Mouse (Mus musculus) spleen, postnatal 36 days (tissue): ENCODE measurements around the gene Gabrb1.
"Not testable (repeated sequence)": the region's sequence is repeated elsewhere in the genome, so short reads cannot be mapped to it uniquely, and the experiment has no call there.

ENCODE experiments used
- DNase-seq, 2 experiments: peaks; one replicate each; pipeline ENCODE4 v3.0.0; 2022; ENCODE audit warnings: low spot score in 2 of 2, mixed read lengths in 1 of 2

The Gabrb1 gene

DNA sequence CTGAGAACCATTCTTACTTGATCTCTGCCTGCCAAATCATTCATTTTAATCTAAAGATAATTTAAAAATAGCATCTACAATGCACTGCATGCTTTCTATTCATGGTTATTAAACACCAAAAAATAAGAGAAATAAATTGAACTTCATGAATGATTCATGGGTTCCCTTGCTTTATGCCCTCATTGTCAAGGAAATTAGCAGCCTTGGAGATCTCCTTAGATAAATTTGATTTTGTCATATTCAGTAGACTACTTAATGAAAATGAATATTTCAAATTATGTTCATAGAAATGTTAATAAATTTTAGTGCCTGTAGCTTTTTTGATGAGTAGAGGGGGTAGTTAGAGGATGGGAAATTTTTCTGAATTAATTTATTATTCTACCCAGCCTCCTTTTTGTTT is 379.0 kb downstream of the Gabrb1 start:
- no peak for DNase-seq

DNA sequence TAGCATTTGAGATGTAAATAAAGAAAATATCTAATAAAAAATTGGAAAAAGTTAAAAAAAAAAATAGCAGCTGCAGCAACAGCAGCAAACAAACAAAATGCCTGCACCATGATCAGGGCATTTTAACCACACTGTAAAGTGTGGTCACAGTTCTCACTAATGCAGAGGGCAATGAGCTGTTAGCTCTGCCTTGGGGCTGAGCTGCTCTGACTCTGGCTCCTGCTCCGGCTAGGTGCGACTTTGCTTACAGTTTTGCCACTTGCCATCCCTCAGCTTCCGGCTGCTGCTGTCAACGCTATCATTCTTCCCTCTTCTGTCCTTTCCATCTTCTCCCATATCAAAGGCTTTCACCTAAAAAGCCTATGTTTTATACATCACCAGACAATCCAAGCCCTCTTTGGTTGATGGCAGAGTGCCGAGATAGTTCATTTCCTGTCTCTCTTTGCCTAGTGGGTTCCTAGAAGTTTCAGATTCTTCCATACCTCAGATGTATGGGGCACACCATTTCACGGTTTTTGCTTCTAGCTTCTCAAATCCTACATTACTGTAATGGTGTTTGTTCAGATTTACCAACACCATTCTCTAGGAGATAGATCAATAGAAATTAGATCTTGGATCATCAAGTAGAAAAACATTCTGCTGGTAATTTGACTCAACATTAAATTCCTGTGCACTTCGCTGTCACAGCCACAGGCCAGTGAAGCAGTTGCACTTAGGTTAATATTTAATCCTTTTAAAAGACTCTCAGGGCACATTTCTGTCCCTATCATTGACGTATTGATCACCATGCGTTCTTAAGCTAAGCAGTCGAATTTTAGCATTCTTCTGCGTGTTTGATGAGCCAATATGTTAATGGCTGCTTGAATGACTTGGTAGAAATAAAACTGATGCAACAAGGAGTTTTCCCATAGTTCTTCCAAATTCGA is 385.6 kb downstream of the Gabrb1 start:
- no peak for DNase-seq

DNA sequence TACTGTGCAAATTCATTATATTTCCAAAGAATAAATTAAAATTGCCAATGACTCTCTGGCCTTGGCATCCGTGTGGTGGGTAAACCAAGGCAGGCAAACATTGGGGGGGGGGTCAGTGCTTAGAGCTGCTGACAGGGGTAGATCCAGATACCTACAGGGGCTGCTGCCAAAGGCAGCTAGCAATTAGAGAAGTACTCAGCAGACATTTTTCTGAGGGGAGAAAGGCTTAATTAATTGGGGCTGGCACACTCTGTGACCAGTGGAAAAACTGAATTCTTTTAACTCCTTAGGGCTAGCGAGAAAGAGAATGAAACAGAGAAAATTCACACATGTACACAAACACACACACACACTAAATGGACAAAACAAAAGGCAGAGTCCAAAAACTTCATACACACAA is 388.3 kb downstream of the Gabrb1 start:
- DNase-seq = no peak

DNA sequence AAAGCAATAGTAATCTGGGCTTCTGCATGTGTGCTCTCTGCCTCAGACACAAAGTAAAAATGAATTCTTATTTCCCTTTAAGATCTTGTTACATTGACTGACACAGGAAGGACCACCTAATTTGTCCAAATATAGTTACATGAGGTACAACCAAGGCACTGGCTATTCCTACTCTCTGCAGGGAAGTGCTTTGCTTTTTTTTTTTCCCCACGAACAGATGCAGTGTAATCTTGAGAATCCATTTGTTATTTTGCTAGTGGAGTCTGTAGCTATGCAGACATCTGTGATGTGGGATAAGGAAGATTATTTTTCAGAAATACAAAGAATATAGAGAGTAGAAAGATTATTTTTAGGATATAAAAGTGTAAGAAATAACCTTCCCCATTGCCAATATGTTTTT is 406.2 kb downstream of the Gabrb1 start:
- DNase-seq = no peak

DNA sequence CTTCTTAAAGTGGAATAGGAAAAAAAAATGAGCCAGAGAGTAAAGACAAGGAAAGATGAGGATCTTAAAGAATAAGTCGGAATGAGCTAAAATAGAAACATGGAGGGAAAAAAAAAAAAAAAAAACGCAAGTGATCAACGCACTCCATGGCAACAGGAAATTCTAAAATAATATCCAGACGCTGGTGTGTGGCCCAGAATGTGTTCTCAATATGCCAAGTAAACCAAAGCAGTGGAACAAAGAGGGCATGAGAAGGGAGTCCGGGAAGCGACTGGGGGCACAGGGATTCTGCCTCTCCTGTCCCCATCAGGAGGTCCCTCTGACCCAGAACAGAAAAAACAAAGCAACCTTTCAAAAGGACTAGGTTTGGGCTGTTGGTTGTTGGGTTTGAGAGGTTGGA is 410.9 kb downstream of the Gabrb1 start:
- no peak for DNase-seq

DNA sequence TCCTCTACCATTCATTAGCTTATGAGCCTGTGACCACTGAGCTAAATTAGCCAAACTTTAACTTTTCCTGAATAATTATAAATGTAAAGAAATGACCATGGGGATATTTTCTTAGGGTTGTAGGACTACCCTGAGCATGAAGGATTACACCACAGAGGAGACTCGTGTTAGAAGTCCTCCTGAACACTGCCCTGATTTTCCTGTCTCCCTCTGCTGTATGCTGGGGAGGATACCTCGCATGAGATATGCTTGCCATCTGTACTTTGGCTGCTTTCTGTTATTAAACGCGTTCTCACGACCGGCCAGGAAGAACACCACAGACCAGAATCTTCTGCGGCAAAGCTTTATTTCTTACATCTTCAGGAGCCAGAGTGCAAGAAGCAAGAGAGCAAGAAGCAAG is 411.5 kb downstream of the Gabrb1 start:
- not testable (repeated sequence) for DNase-seq

DNA sequence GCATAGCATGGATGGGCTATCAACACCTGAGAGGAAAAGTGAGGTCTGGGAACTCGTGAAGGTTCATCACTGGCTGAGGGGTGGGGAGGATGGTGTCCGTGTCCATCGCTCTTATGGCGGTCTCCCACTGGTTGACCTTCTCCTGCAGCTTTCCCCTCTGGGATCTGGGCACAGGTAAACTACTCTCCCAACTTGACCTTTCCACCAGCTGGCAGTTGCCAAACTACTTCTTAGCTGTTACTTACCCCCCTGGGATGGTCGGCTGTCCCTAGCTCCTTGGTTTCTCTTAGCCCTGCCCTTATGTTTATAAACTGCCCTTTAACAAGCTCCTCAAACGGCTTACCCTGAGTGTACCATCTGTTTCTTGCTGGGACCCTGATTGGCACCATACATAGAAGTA is 418.9 kb downstream of the Gabrb1 start:
- DNase-seq = no peak

DNA sequence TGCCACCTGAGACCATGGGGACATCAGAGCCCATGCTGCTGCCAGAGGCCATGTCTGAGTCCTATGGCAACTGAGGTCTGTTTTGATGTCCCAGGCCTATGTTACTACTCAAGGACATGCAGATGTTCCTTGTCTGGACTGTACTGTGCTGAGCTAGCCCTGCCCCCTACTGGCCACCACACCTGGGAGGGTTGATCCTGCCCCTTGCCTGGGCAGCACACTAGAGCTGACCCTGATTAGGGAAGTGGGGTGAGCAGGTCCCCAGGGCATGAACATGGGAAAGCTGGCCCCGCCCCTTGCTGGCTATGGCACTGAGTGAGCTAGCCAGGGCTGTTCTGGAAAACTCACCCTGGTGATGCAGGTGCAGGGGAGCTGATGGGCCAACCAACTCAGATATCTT is 428.6 kb downstream of the Gabrb1 start:
- DNase-seq = no peak

DNA sequence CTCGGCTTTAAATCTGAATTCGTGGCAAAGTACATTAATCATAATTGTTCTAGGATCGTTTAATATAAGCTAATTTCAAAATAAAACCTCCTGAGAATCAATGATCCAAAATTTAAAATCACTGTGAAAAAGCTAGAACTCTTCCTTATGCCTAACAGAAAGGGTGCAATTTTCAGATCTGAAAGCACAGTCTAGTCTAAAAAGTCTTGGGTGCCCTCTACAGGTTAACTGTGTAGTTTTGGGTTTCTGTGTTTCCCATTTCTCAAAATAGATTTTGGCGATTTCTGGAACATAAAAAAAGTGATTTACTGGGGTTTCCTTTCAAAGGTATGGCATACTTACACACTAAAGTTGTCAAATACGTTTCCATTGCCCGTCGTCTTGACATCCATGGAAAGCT is 436.7 kb downstream of the Gabrb1 start:
- no peak for DNase-seq

DNA sequence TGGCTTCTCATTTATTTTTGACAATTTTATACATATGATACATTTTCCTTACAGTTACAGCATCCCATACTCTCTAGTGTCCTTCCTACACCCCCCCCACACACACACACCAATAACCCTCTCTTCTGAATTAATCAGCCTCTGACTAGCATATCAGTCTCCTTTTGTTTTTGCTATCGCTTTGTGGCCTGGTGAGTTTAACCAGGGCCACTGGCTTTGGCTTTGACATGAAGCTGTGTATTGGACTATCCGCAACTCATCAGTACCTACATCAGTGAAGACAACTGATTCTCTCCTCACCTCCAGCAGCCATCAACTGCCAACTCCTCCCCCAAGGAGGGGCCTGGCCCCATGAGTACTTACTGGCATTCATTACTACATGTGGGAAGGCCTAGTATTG is 437.1 kb downstream of the Gabrb1 start:
- DNase-seq = no peak

DNA sequence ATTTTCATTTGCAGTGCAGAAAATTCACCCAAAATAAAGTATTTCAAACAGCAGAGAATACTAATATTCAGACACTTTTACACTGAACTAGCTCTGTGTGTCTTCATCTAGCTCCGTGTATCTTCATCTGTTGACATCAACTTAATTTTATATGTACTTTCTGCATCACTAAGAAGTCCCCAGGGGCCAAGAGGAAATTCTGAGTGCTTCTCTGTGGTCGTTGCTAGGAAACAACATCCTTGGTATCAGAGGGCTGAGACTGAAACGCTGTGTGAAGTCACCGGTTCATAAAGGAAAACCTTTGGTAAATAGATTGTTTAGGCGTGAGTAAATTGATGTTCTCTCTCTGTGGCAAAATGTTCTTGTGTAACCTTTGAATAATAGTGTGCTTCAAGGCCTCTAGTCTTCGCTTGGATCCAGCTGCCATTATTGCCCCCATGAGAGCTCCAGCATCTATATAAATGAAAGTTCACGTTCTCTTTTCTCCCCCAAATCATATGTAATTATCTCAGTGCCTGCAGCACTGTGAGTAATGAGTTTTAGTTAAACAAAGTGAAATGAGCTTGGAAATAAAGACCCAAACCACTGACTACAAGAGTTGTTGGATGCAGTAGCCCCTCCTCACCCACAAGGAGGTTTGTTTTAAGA is 446.5 kb downstream of the Gabrb1 start:
- DNase-seq = no peak

DNA sequence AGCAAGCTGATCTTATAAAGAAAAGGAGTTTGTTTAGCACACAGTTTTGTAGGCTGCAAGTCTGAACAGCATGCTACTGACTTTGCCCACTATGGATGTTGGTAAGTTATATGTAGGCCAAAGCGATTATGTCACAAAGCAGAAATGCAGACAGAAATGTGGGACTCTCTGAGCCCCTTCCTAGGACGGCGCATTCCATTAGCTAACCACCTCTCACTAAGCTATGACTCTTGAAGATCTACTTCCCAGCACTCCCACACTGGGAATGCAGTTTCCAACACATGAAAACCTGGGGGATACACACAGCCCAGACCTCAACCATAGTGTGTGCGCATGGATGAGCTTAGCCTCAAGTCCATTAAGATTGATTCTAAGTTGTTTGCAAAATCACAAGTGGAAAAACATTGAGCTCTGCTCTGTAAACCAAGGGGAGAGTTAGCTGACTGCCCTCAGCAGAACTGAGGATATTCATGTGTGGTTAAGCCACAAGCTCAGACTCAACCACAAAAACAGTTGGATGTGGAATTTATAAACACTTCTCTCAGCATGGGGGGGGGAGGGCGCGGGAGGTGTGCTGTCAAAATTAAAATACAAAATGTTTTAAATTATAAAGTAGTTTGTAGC is 464.6 kb downstream of the Gabrb1 start:
- no peak for DNase-seq

DNA sequence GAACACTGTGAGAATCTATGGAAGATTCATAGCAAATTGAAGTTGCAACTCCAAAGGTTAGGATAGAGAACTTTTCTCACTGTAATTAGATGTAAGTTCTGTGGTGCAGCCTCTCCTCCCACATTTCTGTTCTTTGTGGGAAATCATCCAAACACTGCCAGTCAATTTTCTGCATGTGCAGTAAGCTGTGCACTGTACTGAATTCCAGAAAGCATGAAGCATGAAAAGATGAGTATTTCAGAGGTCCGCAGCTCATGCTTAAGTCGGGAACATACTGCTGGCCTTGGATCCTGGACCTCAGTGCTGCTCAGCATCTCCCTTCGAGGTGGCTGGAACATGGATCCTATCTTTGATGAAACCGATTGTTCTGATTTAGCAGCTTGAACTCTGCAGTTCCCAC is 468.8 kb downstream of the Gabrb1 start:
- DNase-seq = no peak

DNA sequence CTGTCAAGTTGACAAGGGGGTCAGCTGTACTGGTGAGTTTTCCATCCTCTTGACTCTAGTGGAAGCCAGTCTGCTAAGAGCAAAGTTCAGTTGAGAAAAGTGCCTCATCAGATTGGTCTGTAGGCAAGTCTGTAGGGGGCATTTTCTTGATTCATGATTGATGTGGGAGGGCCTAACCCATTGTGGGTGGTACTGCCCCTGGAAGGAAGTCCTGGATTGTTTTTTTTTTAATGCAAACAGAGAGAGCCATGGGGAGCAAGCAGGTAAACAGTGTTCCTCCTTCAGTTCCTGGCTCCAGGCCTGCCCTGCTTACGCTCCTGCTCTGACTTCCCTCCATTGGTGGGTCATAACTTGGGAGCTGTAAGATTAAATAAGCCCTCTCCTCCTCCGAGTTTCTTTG is 476.0 kb downstream of the Gabrb1 start:
- no peak for DNase-seq

DNA sequence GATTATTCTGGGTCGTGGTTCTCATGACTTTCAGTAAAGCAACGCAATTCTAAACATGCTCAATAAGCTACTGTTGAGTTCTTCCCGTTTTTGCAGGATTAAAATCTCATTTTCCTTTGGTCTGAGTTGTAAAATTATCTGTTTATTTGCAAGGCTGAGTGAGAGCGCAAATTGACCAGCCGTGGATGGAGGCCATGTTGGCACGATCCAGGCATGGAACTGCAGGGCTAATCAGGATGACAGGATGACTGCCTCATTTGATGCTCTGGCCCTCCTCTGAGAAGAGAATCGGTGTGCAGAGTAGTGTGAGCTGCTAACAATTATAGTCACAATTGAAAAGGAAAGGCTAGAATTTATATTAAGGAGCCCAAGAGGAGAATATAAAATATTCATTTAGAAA is 480.3 kb downstream of the Gabrb1 start:
- DNase-seq = no peak

DNA sequence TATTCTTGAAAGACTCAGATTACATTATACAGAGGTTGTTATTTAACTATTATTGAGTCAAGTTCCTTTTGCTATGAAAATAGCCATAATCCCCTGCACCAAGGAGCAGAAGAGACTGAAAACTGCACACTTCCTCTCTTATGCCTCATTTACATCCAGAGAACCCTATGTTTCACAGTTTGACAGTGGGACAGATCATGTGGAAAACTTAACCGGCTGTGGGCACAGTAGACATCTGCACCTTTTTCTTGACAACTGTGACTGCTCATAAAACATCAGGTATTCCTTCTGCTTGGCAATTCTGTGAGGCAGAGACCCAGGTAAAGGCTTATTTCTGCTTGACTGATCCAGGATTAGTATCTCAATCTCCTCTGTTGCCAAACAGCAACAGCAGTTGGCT is 481.7 kb downstream of the Gabrb1 start:
- no peak for DNase-seq

DNA sequence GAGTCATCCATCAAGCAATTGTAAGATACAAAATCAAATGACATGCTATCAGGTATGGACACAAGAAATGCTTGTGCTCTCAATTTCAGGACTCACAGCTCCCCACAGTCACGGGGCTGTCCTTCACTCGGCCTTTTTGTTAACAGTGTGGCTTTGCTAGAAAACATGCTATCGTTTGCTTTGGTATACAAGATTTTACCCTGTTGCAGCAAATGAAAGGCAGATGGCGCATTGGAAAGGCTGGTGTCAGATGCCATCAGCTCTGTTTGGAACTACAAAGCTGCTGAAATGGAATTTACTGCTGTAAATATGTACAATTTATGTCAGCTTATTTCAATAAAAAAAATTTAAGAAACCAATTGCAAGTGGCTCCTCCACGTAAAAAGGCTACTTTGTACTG is 490.8 kb downstream of the Gabrb1 start:
- no peak for DNase-seq

DNA sequence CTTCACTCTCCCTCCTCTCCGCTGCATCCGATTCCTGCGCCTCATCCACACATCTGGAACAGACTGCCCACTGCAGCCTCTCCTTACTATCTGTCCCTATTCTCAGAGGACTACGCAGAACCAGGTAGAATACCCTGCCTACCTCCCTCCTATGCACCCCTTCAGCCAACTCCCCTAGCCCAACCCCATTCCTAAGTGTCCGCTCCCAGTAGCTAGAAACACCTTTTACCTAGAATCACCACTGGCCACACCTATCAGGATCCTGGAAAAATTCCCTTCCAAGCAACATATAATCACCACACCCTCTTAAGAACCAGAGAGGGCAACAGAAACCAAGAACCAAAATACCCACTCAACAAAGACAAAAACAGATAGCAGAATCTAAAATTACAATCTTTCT is 493.0 kb downstream of the Gabrb1 start:
- no peak for DNase-seq

DNA sequence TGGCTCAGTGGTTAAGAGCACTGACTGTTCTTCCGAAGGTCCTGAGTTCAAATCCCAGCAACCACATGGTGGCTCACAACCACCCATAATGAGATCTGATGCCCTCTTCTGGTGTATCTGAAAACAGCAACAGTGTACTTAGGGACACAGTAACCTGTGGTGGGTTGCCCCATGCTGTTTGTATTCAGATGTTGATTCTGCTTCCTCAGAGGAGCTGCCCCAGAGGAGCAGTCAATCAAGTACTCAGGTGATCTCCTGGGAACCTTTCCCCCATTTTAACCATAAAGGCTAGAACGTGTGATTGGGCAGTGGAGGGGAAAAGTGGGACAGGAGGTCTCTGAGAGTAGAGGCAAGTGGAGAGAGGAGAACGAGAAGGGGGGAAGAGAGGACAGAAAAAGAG is 497.8 kb downstream of the Gabrb1 start:
- not testable (repeated sequence) for DNase-seq

DNA sequence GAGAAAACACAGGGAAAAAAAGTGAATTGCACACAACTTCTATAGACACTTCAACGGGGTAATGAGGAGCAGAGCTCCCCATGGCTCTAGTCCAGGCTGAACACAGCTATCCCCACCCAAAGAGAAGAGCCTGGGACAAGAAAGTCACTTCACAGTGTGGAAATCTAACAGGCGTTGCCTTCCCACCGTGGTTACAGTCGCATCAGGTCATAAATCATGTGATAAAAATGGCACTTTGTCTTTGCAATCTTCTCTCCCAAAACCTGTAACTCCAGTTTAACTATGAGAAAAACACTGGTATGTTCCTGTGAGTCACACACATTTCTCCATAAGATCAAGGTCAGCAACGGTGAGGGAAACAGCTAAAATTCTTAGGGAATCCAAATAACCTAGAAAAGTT is 498.7 kb downstream of the Gabrb1 start:
- DNase-seq = no peak

DNA sequence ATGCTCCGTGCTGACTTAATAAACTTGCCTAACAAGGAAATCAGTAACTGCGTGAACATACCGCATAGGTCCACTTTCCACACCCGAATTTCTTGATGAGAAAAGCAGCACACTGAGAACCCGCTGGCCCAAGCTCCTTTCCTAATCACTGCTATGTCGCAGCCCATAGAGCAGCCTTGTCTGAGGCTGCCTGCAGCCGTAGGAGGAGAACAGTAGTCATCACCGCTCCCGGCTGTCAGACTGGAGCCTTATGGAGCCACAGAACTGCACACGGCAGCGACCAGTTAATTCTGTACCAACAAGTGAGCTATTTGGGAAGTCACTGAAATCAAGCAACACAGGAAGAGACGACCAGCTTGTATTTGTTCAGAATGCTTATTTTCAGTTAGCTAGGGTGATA is 500.8 kb downstream of the Gabrb1 start:
- no peak for DNase-seq

DNA sequence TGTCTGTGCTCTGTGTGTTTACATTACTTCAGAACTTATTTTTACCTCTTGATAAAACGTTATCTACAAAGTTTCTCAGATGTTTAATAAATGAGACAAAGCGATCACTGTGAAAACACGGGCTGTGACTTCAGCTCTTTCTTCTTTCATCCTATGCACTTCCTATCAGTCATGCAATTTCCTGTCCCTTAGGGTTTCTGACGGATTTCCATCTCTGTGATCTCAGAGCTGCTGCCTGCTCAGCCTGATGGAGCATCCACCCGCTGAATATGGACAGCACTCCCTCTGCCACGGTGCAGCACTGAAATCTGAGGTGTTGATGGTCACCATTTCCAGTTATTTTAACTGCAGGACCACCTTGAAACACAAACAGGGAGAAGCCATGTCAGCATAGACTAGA is 501.6 kb downstream of the Gabrb1 start:
- DNase-seq = no peak
